Mouse (Mus musculus) kidney, embryonic 16.5 days (tissue): ENCODE data around the gene Defb45. TPM values are rescaled to one million over a fixed set of nuclear protein-coding genes. Genes with fewer than 3 reads are reported as not detected.

Experiments
- ATAC-seq: fragments of 200-750 bp; cut with Nextera tagmentation; 2 replicates; pipeline ENCODE4 v1.8.0; 2017; ENCODE audit warnings: moderate TSS enrichment; ENCODE audit not compliant: low FRiP score, low TSS enrichment
- H3K27ac ChIP-seq: fragments of 300-500 bp; sonication (generic); 2 replicates; pipeline ENCODE4 v1.5.1; 2014; ENCODE audit warnings: low read length
- H3K27me3 ChIP-seq: fragments of 300-500 bp; sonication (generic); 2 replicates; pipeline ENCODE4 v1.6.1; 2014; ENCODE audit warnings: low read length, control low read depth, mixed read lengths; ENCODE audit not compliant: insufficient read depth
- H3K36me3 ChIP-seq: fragments of 300-500 bp; sonication (generic); 2 replicates; pipeline ENCODE4 v1.6.1; 2014; ENCODE audit warnings: low read length, control low read depth, mixed read lengths; ENCODE audit not compliant: insufficient read depth
- H3K4me1 ChIP-seq: fragments of 300-500 bp; sonication (generic); 2 replicates; pipeline ENCODE4 v1.6.1; 2014; ENCODE audit warnings: low read length, control low read depth, mixed read lengths; ENCODE audit not compliant: insufficient read depth
- H3K4me2 ChIP-seq: fragments of 300-500 bp; sonication (generic); replicated peaks from 2 replicates; pipeline ENCODE4 v1.6.1; 2014; ENCODE audit warnings: low read depth, low read length
- H3K4me3 ChIP-seq: fragments of 300-500 bp; sonication (generic); 2 replicates; pipeline ENCODE4 v1.5.1; 2014; ENCODE audit warnings: mild to moderate bottlenecking, low read length
- H3K9ac ChIP-seq: fragments of 300-500 bp; sonication (generic); replicated peaks from 2 replicates; pipeline ENCODE4 v1.6.1; 2014; ENCODE audit warnings: low read length
- H3K9me3 ChIP-seq: fragments of 300-500 bp; sonication (generic); 2 replicates; pipeline ENCODE4 v1.6.1; 2016; ENCODE audit warnings: low read length, control low read depth
- WGBS: fragments of 180-500 bp; shearing (Covaris S2); extraction: QIAGEN DNeasy Blood & Tissue Kit; methylation state at CpG from one replicate; pipeline ENCODE4 v1.1.7; 2014; 5-methylcytosine and 5-hydroxymethylcytosine counted together
- polyA plus RNA-seq: library from polyadenylated mRNA; unstranded; fragments of >200 nt; fragmentation: Nextera tagmentation; extraction: Ambion mirVana; gene quantifications from 2 replicates; pipeline ENCODE4 v1.2.1, GENCODE M21; 2015

The Defb45 gene
- polyA plus RNA-seq, 1 experiment from 2014 or later = not detected

DNA sequence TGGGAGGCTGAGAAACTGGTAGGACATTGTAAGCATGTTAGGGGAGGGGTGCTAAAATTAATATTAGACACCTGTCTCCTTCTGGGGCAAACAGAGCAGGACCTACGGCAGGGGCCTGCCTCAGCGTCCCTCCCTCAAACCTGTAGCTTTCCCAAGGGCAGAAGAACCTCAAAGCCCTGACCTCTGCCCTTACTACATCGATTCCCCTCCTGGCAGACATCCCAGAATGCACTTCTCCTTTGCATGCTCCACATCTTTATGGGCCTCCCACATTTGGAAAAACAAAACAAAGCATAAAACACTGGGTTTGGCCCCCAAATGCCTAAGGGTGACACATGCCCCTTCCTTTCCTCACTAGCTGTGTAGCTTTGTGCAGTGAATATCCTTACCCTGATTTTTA, 30.0 kb upstream of the Defb45 start:
- Histone ChIP-seq H3K27ac (peak overlapping the region; percentile 31; the same call in 1 of the 2 replicates), H3K4me1 (peaks cover 62% of the 10 kb centered on the region), H3K4me3 (peak overlapping the region; percentile 60), H3K27me3 (peaks cover 5% of the 10 kb centered on the region; the same call in 1 of the 2 replicates), H3K9ac (peak overlapping the region; percentile 74), H3K36me3 (peaks cover 21% of the 10 kb centered on the region), H3K4me2 (peak overlapping the region; percentile 74), H3K9me3 (no peaks in the 10 kb centered on the region)
- no peak for ATAC-seq
- 21% methylated on average over 3 of the region's 3 CpGs for WGBS

DNA sequence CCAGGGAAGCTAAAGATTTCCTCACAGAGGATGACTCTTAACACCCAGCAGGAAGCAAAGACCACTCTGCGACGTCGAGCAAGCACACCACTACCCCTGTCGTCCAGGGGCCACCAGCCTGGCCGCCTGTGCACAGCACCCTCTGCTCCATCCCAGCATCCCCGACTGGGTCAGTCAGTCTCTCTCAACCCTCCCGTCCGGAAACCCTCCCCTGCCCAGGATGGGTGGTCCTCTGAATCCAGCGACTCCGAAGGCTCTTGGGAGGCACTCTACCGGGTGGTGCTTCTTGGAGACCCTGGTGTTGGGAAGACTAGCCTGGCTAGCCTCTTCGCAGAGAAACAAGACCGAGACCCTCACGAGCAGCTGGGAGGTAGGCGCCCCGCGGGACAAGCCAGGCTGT, 28.9 kb upstream of the Defb45 start:
- peak; percentile 24; the same call in 1 of the 2 replicates for ATAC-seq
- peaks cover 52% of the 10 kb centered on the region for H3K4me1 ChIP-seq
- 29% methylated on average over 17 of the region's 17 CpGs for WGBS

DNA sequence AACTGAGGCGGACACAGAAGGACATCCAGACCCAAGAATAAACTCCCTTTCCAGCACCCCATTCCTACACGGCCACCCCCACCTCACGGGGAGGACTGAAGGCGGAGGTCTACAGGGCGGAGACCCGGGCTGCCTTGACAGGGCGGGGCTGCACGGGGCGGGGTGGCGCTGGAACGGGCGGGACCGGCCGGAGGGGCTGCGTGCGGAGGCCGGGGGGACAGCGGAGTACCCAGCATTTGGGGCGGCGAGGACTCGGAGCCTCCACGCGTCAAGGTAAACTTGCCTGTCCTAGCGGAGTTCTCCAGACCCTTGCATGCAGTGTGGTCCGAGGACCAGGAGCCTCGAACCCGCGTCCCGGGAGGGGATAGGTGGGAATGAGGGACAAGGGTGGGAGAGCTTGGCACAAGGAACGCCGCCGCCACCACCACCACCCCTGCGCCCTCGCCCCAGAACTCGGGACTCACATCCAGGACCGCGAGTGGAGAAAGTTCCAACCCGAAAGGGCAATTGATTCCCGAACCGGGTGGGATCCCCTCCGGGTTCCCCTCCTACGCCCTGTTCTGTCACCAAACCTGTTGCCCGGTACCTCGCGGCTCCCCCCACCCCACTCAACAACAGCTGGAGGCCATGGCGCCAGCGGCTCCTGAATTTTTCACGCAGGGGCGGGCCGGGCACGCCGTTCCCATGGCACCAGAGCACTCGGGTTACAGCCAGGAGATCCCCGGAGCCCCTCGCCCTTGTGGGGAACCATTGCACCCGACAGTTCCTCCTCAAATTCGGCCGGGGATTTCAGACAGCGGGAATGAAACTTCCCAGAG, 27.8 kb upstream of the Defb45 start, which contains the start of gene Rem1:
Gene Rem1 (plus strand): TSS at position 178 of the 818 bp plus-strand sequence.
- H3K9ac ChIP-seq = peak within 1 kb of the TSS; percentile 74
- H3K4me3 ChIP-seq = peak within 1 kb of the TSS; percentile 60
- peaks cover 5% of the 10 kb centered on the region; the same call in 1 of the 2 replicates for H3K27me3 ChIP-seq
- H3K27ac ChIP-seq = peak within 1 kb of the TSS; percentile 62
- H3K36me3 ChIP-seq = peaks cover 16% of the 10 kb centered on the region; the same call in 1 of the 2 replicates
- H3K4me2 ChIP-seq = peak within 1 kb of the TSS; percentile 74
- peaks cover 48% of the 10 kb centered on the region for H3K4me1 ChIP-seq
- under 1% methylated on average over 58 of the region's 59 CpGs for WGBS
- H3K9me3 ChIP-seq = no peaks in the 10 kb centered on the region
- peak; percentile 57 for ATAC-seq

More for the DNA sequence above, 28.9 kb upstream of the Defb45 start:
- peaks cover 16% of the 10 kb centered on the region; the same call in 1 of the 2 replicates for H3K36me3 ChIP-seq
- peak overlapping the region; percentile 62 for H3K27ac ChIP-seq
- H3K4me2 ChIP-seq = peak overlapping the region; percentile 74
- no peaks in the 10 kb centered on the region for H3K9me3 ChIP-seq
- peaks cover 5% of the 10 kb centered on the region; the same call in 1 of the 2 replicates for H3K27me3 ChIP-seq
- peak overlapping the region; percentile 60 for H3K4me3 ChIP-seq
- H3K9ac ChIP-seq = peak overlapping the region; percentile 74

DNA sequence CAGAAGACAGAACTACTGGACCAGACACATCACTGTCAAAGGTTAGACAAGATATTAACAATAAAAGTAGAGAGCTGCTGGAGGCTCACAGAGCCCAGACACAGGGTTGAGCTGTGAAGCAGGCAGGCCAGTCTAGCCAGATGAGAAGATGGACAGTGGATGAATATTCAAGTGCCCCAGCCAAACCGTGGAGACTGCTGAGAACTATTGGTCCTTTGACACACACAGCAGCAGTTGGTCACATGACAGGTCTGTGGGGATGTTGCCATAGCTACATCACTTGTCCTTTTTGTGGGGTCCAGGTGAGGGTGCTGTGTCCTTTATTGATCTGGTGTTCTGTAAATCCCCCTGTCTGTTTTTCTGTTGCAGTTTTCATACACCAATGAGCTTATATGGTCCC, 26.1 kb upstream of the Defb45 start:
- WGBS = 13% methylated on average over 1 of the region's 1 CpGs
- no peak for ATAC-seq
- Histone ChIP-seq H3K27me3 (peaks cover 5% of the 10 kb centered on the region; the same call in 1 of the 2 replicates), H3K9me3 (no peaks in the 10 kb centered on the region), H3K4me3 (no peak overlapping the region), H3K36me3 (peaks cover 5% of the 10 kb centered on the region; the same call in 1 of the 2 replicates), H3K9ac (no peak overlapping the region), H3K4me1 (peaks cover 46% of the 10 kb centered on the region), H3K27ac (no peak overlapping the region), H3K4me2 (no peak overlapping the region)

DNA sequence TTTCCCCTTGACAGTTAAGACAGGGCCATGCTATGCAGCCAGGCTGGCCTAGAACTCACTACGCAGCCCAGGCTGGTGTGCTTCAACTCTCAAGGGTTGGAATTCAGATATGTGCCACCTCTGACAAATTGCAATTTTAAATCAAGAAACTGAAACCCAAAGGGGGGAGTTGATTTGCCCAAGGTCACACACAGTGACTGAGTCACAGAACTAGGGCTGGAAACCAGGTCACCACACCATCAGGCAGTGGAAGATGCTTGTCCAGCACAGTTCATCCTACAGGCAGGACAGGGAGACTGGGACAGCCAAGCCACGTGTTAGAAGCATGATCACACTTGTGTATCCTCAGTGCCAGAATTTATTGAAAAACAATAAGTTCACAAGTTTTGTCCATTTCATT, 25.4 kb upstream of the Defb45 start:
- no peak overlapping the region for H3K4me3 ChIP-seq
- WGBS = 84% methylated on average over 2 of the region's 2 CpGs

DNA sequence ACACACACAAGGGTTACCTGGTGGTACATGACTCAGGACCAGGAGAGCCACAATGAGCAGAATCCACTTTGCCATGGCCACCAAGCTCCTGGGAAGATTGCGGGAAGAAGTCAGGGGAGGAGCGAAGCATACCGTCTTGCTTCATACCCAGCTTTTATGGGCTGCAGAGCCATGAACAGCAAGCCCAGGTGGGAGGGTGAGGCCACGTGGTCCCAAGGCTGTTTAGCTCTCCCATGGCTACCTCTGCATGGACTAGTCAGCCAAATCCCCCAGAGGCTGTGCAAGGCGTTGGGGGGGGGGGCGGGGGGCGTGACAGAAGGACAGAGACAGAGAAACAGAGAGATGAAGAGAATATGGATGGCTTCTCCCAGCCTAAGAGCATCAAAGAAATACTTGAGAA, 23.8 kb upstream of the Defb45 start, which contains the start of gene Defb25:
Gene Defb25 (minus strand): TSS at position 101 of the 400 bp plus-strand sequence.
- WGBS = 67% methylated on average over 7 of the region's 7 CpGs

More for the DNA sequence above, 25.4 kb upstream of the Defb45 start:
- Histone ChIP-seq H3K36me3 (no peaks in the 10 kb centered on the region), H3K4me1 (peaks cover 43% of the 10 kb centered on the region), H3K9me3 (no peaks in the 10 kb centered on the region), H3K27me3 (peaks cover 5% of the 10 kb centered on the region; the same call in 1 of the 2 replicates), H3K27ac (no peak overlapping the region), H3K9ac (no peak overlapping the region), H3K4me2 (no peak overlapping the region)
- no peak for ATAC-seq

DNA sequence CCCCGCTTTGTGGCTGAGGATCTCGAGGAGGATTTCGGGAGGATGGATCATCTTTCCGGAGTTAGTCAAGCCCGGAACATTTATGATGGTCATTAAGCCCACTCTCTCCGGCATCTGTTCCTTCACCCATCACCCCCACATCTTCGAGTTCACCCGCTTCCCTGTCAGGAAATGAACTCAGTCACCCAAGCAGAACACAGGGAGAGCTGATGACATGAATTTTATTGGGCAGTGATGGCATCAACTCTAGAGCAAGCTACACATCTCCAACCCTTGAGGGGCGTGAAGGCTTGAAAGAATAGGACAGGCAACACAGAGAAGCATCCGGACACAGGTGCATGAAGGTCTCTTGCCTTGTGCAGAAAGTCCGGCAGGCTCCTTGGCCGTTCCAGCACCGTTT, 23.0 kb upstream of the Defb45 start:
- Histone ChIP-seq H3K4me3 (0 out of 2 replicates have a peak overlapping the region, but pooled peaks have one; percentile 6), H3K9me3 (no peaks in the 10 kb centered on the region), H3K4me2 (peak overlapping the region; percentile 30; the same call in 1 of the 2 replicates), H3K27ac (peak overlapping the region; percentile 90), H3K36me3 (no peaks in the 10 kb centered on the region), H3K9ac (no peak overlapping the region), H3K27me3 (no peaks in the 10 kb centered on the region), H3K4me1 (peaks cover 31% of the 10 kb centered on the region)
- peak; percentile 80 for ATAC-seq
- WGBS = 22% methylated on average over 13 of the region's 13 CpGs

More for the DNA sequence above, 23.8 kb upstream of the Defb45 start, which contains the start of gene Defb25:
- Histone ChIP-seq H3K4me1 (peaks cover 31% of the 10 kb centered on the region), H3K9ac (0 out of 2 replicates have a peak within 1 kb of the TSS, but pooled peaks have one; percentile 9), H3K4me2 (peak within 1 kb of the TSS; percentile 30; the same call in 1 of the 2 replicates), H3K36me3 (no peaks in the 10 kb centered on the region), H3K27me3 (peaks cover under 1% of the 10 kb centered on the region; the same call in 1 of the 2 replicates), H3K4me3 (0 out of 2 replicates have a peak within 1 kb of the TSS, but pooled peaks have one; percentile 6), H3K27ac (peak within 1 kb of the TSS; percentile 90), H3K9me3 (no peaks in the 10 kb centered on the region)
- no peak for ATAC-seq

DNA sequence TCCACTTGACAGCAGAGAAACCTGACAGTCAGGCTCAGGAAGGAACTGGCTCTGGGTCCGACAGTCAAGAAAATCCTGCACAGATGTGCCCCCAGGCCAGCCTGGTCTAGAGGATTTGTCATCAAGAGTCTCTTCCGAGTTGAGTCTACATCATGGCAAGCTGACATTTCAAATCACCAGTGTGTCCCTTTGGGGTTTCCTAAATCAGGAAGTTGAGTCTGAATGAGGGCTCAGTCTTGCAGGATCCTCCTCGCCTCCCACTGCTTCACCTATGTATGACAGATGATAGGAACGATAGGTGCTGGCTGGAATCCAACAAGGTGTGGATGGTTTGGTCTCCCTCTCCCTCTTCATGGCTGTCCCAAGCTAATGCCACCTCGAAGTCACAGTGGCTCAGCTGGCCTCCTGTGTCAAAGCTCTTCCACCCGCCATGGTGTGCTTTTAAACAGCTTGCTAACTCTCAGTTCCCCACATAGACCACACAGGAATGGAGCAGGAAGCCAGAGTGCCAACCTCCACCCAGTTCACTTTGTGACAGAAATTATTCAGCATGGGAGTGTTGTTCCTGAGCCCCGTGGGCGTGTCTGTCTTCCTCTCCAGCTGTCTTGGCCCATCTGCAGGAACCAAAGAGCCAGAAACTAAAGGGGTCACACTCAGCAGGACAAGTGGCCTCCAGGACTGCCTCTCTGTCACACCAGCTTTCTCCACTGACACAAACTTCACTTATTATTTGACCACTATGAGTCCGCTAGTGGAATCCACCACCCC, 21.4 kb upstream of the Defb45 start:
- Histone ChIP-seq H3K4me3 (0 out of 2 replicates have a peak overlapping the region, but pooled peaks have one; percentile 9), H3K27me3 (no peaks in the 10 kb centered on the region), H3K4me1 (peaks cover 23% of the 10 kb centered on the region), H3K9ac (peak overlapping the region; percentile 37; the same call in 1 of the 2 replicates), H3K36me3 (no peaks in the 10 kb centered on the region), H3K4me2 (peak overlapping the region; percentile 30; the same call in 1 of the 2 replicates), H3K9me3 (no peaks in the 10 kb centered on the region), H3K27ac (peak overlapping the region; percentile 90)
- ATAC-seq = no peak
- 59% methylated on average over 9 of the region's 9 CpGs for WGBS

DNA sequence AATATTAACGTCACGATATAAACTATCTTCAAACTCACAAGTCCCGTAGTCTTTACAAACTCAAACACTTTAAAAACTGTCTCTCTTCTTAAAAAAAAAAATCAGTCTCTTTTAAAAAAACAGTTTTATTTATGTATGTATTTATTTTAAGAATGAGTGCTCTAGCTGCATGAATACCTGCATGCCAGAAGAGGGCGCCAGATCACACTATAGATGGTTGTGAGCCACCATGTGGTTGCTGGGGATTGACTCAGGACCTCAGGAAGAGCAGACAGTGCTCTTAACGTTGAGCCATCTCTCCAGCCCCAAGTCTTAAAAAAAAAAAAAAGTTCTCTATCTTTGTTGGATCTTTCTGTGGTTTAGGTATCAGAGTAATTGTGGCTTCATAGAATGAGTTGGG, 18.2 kb upstream of the Defb45 start:
- no peak overlapping the region for H3K4me2 ChIP-seq
- H3K4me1 ChIP-seq = peaks cover 18% of the 10 kb centered on the region
- no peaks in the 10 kb centered on the region for H3K9me3 ChIP-seq
- ATAC-seq = no peak
- H3K36me3 ChIP-seq = no peaks in the 10 kb centered on the region
- H3K27me3 ChIP-seq = no peaks in the 10 kb centered on the region
- H3K4me3 ChIP-seq = no peak overlapping the region
- H3K27ac ChIP-seq = no peak overlapping the region
- no peak overlapping the region for H3K9ac ChIP-seq
- 62% methylated on average over 5 of the region's 5 CpGs for WGBS
